Mouse (Mus musculus): Measurements from ENCODE around the gene Rab36. TPM values are rescaled to one million over a fixed set of nuclear protein-coding genes. Genes with fewer than 3 reads are reported as not detected.

Gene Rab36
- total and polyA plus RNA-seq, 3 experiments, result not detected

GRCm38 (mm10) chr10:75085330-75085729, 48.5 kb downstream of the Rab36 start:
- H3K27ac ChIP-seq (ENCODE audit: control insufficient read depth, low read depth, low read length), result no peak overlapping the region
- no peaks in the 10 kb centered on the region for H3K79me2 ChIP-seq (ENCODE audit: control insufficient read depth, insufficient read depth, low read length, poor library complexity)
- no peaks in the 10 kb centered on the region for H3K36me3 ChIP-seq (ENCODE audit: control insufficient read depth in 1 of 2, insufficient read depth in 2 of 2, low read length in 2 of 2)
- DNase-seq (ENCODE audit: low read depth, low spot score), result no peak
- H3K9me3 ChIP-seq (replicated peaks; ENCODE audit: insufficient read depth, low read length), result no peaks in the 10 kb centered on the region
- no peaks in the 10 kb centered on the region for H3K4me1 ChIP-seq (ENCODE audit: control insufficient read depth in 1 of 2, insufficient read depth in 2 of 2, low read length in 2 of 2)
- H3K27me3 ChIP-seq (ENCODE audit: control insufficient read depth in 1 of 2, insufficient read depth in 2 of 2, low read length in 2 of 2), result no peaks in the 10 kb centered on the region
- TF ChIP-seq SMC3 (IDR thresholded peaks at IDR 0.05; ENCODE audit: low read depth, low read length), result no peak
- no peak for TF ChIP-seq POLR2AphosphoS5 (IDR thresholded peaks at IDR 0.05; ENCODE audit: borderline replicate concordance, low read depth, low read length)
- no peak for TF ChIP-seq MXI1 (IDR thresholded peaks at IDR 0.05; ENCODE audit: low read depth, low read length)
- no peak for TF ChIP-seq CHD2 (IDR thresholded peaks at IDR 0.05; ENCODE audit: low read length)
- TF ChIP-seq RCOR1 (IDR thresholded peaks at IDR 0.05; ENCODE audit: low read depth, low read length), result no peak
- TF ChIP-seq NRF1 (IDR thresholded peaks at IDR 0.05; ENCODE audit: insufficient read depth, low read depth, low read length, poor library complexity, severe bottlenecking), result no peak
- TF ChIP-seq ZNF384 (IDR thresholded peaks at IDR 0.05; ENCODE audit: low read depth, low read length), result no peak
- TF ChIP-seq ELF1 (IDR thresholded peaks at IDR 0.05; ENCODE audit: low read depth, low read length), result no peak
- no peak for TF ChIP-seq GATA1 (IDR thresholded peaks at IDR 0.05; ENCODE audit: low read depth, low read length)
- TF ChIP-seq TCF12 (IDR thresholded peaks at IDR 0.05; ENCODE audit: low read depth, low read length), result no peak
- TF ChIP-seq SIN3A (IDR thresholded peaks at IDR 0.05; ENCODE audit: low read length), result no peak
- TF ChIP-seq ETS1 (IDR thresholded peaks at IDR 0.05; ENCODE audit: low read depth, low read length), result no peak
- TF ChIP-seq MAFK (IDR thresholded peaks at IDR 0.05; ENCODE audit: borderline replicate concordance, low read depth, low read length), result no peak
- TF ChIP-seq RAD21 (IDR thresholded peaks at IDR 0.05; ENCODE audit: low read depth, low read length), result no peak
- TF ChIP-seq GABPA (IDR thresholded peaks at IDR 0.05; ENCODE audit: low read depth, low read length), result no peak
- TF ChIP-seq MAX (IDR thresholded peaks at IDR 0.05; ENCODE audit: low read length), result no peak
- TF ChIP-seq MEF2A (IDR thresholded peaks at IDR 0.05; ENCODE audit: extremely low read depth, insufficient replicate concordance, low read depth, low read length, poor library complexity, severe bottlenecking), result no peak
- no peak for TF ChIP-seq POLR2A (IDR thresholded peaks at IDR 0.05; ENCODE audit: control insufficient read depth in 1 of 2, insufficient read depth in 1 of 2, low read depth in 1 of 2, low read length in 2 of 2, poor library complexity in 1 of 2)
- no peak for TF ChIP-seq BHLHE40 (IDR thresholded peaks at IDR 0.05; ENCODE audit: borderline replicate concordance, low read depth, low read length)
- no peak for TF ChIP-seq MYC (IDR thresholded peaks at IDR 0.05; ENCODE audit: low read depth, low read length)
- H3K4me3 ChIP-seq (ENCODE audit: control insufficient read depth in 1 of 2, insufficient read depth in 1 of 2, low read depth in 2 of 2, low read length in 2 of 2), result no peak overlapping the region
- H3K9ac ChIP-seq (ENCODE audit: control insufficient read depth, low read depth, low read length, poor library complexity, severe bottlenecking), result no peak overlapping the region

GRCm38 (mm10) chr10:75088471-75088870, 51.6 kb downstream of the Rab36 start:
- no peaks in the 10 kb centered on the region for H3K4me1 ChIP-seq (ENCODE audit: control insufficient read depth in 1 of 2, insufficient read depth in 2 of 2, low read length in 2 of 2)
- H3K4me3 ChIP-seq (ENCODE audit: control insufficient read depth in 1 of 2, insufficient read depth in 1 of 2, low read depth in 2 of 2, low read length in 2 of 2), result no peak overlapping the region
- H3K79me2 ChIP-seq (ENCODE audit: control insufficient read depth, insufficient read depth, low read length, poor library complexity), result no peaks in the 10 kb centered on the region
- no peak for DNase-seq (ENCODE audit: low read depth, low spot score)
- H3K27me3 ChIP-seq (ENCODE audit: control insufficient read depth in 1 of 2, insufficient read depth in 2 of 2, low read length in 2 of 2), result no peaks in the 10 kb centered on the region
- no peak overlapping the region for H3K9ac ChIP-seq (ENCODE audit: control insufficient read depth, low read depth, low read length, poor library complexity, severe bottlenecking)
- no peak overlapping the region for H3K27ac ChIP-seq (ENCODE audit: control insufficient read depth, low read depth, low read length)
- no peaks in the 10 kb centered on the region for H3K36me3 ChIP-seq (ENCODE audit: control insufficient read depth in 1 of 2, insufficient read depth in 2 of 2, low read length in 2 of 2)
- H3K9me3 ChIP-seq (replicated peaks; ENCODE audit: insufficient read depth, low read length), result no peaks in the 10 kb centered on the region
- TF ChIP-seq UBTF (IDR thresholded peaks at IDR 0.05; ENCODE audit: borderline replicate concordance, insufficient read depth, low read depth, low read length) (no peak), GATA1 (IDR thresholded peaks at IDR 0.05; ENCODE audit: low read depth, low read length) (no peak), BHLHE40 (IDR thresholded peaks at IDR 0.05; ENCODE audit: borderline replicate concordance, low read depth, low read length) (no peak), TBP (IDR thresholded peaks at IDR 0.05; ENCODE audit: low read depth, low read length) (no peak), NRF1 (IDR thresholded peaks at IDR 0.05; ENCODE audit: insufficient read depth, low read depth, low read length, poor library complexity, severe bottlenecking) (no peak), MXI1 (IDR thresholded peaks at IDR 0.05; ENCODE audit: low read depth, low read length) (no peak), MAFK (IDR thresholded peaks at IDR 0.05; ENCODE audit: borderline replicate concordance, low read depth, low read length) (no peak), POLR2A (IDR thresholded peaks at IDR 0.05; ENCODE audit: control insufficient read depth in 1 of 2, insufficient read depth in 1 of 2, low read depth in 1 of 2, low read length in 2 of 2, poor library complexity in 1 of 2) (no peak)
